Mouse (Mus musculus) liver, adult (tissue): ENCODE results near the gene Gm4214.
"Not testable (repeated sequence)": the region's sequence is repeated elsewhere in the genome, so short reads cannot be mapped to it uniquely, and the experiment has no call there.

Source experiments
- GATA4 ChIP-seq: IDR thresholded peaks from 2 replicates; pipeline ENCODE4 v1.6.1; 2014; ENCODE audit warnings: mild to moderate bottlenecking, low read length; ENCODE audit not compliant: insufficient replicate concordance

The Gm4214 gene

GRCm38 (mm10) chr7:22984573-22984972 lies at the start of gene Gm4214:
Gene Gm4214 (minus strand): TSS chr7:22984673.
- TF ChIP-seq GATA4 = not testable (repeated sequence)

- not testable (repeated sequence) for TF ChIP-seq GATA4
Measured at GRCm38 (mm10) chr7:23019823-23020222, 35.4 kb upstream of the Gm4214 start, which contains the start of gene Gm4216. Gene Gm4216 (minus strand): TSS chr7:23019923.
